Mouse (Mus musculus) liver, embryonic 15.5 days (tissue): ENCODE data around the gene Plcb1. TPM values are rescaled to one million over a fixed set of nuclear protein-coding genes. Genes with fewer than 3 reads are reported as not detected.

Source experiments
- ATAC-seq: fragments of 200-750 bp; cut with Nextera tagmentation; 2 replicates; pipeline ENCODE4 v1.8.0; 2017; ENCODE audit warnings: moderate number of reproducible peaks, mild to moderate bottlenecking, moderate library complexity; ENCODE audit not compliant: insufficient read depth
- H3K27ac ChIP-seq: fragments of 300-500 bp; sonication (generic); replicated peaks from 2 replicates; pipeline ENCODE4 v1.5.1; 2015; ENCODE audit warnings: mild to moderate bottlenecking, inconsistent platforms
- H3K27me3 ChIP-seq: fragments of 300-500 bp; sonication (generic); 2 replicates; pipeline ENCODE4 v1.6.1; 2015; ENCODE audit warnings: mild to moderate bottlenecking, inconsistent platforms
- H3K36me3 ChIP-seq: fragments of 300-500 bp; sonication (generic); replicated peaks from 2 replicates; pipeline ENCODE4 v1.6.1; 2015; ENCODE audit warnings: moderate library complexity, mild to moderate bottlenecking, inconsistent platforms
- H3K4me1 ChIP-seq: fragments of 300-500 bp; sonication (generic); replicated peaks from 2 replicates; pipeline ENCODE4 v1.6.1; 2015; ENCODE audit warnings: inconsistent platforms
- H3K4me2 ChIP-seq: fragments of 300-500 bp; sonication (generic); 2 replicates; pipeline ENCODE4 v1.6.1; 2015; ENCODE audit warnings: moderate library complexity, mild to moderate bottlenecking, inconsistent platforms
- H3K4me3 ChIP-seq: fragments of 300-500 bp; sonication (generic); replicated peaks from 2 replicates; pipeline ENCODE4 v1.5.1; 2015; ENCODE audit warnings: mild to moderate bottlenecking, inconsistent platforms
- H3K9ac ChIP-seq: fragments of 300-500 bp; sonication (generic); 2 replicates; pipeline ENCODE4 v1.6.1; 2015; ENCODE audit warnings: moderate library complexity, mild to moderate bottlenecking, inconsistent platforms
- H3K9me3 ChIP-seq: fragments of 300-500 bp; sonication (generic); replicated peaks from 2 replicates; pipeline ENCODE4 v1.6.1; 2016; ENCODE audit warnings: inconsistent platforms
- WGBS: fragments of 180-500 bp; shearing (Covaris S2); methylation state at CpG from one replicate; pipeline ENCODE4 v1.1.7; 2015; ENCODE audit warnings: mixed read lengths; ENCODE audit not compliant: insufficient replicate concordance; 5-methylcytosine and 5-hydroxymethylcytosine counted together
- polyA plus RNA-seq: library from polyadenylated mRNA; unstranded; fragments of >200 nt; fragmentation: Nextera tagmentation; extraction: Ambion mirVana; gene quantifications from 2 replicates; pipeline ENCODE4 v1.2.1, GENCODE M21; 2015

Gene Plcb1
- polyA plus RNA-seq, 1 experiment from 2014 or later: 3.3 TPM

DNA sequence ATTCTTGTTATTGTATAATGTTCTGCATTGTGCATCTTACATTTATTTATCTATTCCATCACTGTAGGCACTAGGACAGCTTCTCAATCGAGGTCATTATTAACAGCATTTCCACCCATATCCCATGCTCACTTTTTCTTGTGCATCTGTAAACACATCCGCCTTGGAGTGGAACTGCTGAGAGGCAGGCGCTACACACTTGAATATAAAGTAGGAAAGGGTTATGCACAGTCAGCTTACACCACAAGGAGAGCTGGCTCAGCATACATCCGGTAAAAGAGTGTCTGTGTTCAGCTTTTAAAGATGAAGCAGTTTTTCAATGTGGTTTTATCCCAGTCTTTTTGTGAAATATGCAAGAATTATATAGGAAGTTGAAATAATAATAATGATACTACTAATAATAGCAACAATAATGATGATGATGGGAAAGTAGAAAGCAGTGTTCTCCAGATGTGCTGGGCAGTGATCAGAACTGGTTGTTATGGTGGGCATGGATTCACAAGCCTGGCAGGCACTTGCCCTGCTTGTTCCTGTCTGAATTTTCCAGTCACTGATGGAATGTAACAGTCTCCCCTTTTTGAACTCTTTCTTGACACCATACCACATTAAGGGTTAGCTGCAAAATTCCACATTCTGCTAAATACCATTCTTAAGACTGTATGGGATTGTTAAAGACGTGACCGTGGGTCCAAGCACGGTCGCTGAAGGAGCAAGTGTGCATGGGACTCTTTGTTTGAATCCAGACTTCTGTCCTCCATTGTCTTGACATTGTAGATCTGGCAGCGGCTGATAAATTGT is 86.0 kb downstream of the Plcb1 start:
- H3K9me3 ChIP-seq: no peaks in the 10 kb centered on the region
- WGBS: 29% methylated on average over 9 of the region's 9 CpGs
- H3K4me1 ChIP-seq: peaks cover 8% of the 10 kb centered on the region; the same call in 1 of the 2 replicates
- H3K4me2 ChIP-seq: peak overlapping the region; percentile 6; the same call in 1 of the 2 replicates
- no peak overlapping the region for H3K27ac ChIP-seq
- H3K4me3 ChIP-seq: no peak overlapping the region
- peak; percentile 47; the same call in 1 of the 2 replicates for ATAC-seq
- no peaks in the 10 kb centered on the region for H3K36me3 ChIP-seq
- no peak overlapping the region for H3K9ac ChIP-seq
- no peaks in the 10 kb centered on the region for H3K27me3 ChIP-seq

DNA sequence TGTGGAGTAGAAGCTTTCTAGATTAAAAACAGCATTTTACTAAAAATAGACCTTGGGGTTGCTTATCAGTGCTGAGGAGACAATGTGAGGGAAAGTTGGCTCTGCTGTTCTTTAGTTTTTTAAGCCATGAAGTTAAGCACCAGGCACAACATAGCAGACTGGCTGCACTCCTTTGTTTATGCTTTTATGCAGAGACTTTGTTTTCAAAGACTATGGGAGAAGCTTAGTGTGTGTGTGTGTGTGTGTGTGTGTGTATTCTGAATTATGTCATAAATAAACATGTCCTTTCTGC is 86.6 kb downstream of the Plcb1 start:
- H3K27ac ChIP-seq: no peak overlapping the region
- peak; percentile 62 for ATAC-seq
- no peaks in the 10 kb centered on the region for H3K36me3 ChIP-seq
- H3K9me3 ChIP-seq: no peaks in the 10 kb centered on the region
- H3K4me1 ChIP-seq: peaks cover 8% of the 10 kb centered on the region; the same call in 1 of the 2 replicates
- peak overlapping the region; percentile 6; the same call in 1 of the 2 replicates for H3K4me2 ChIP-seq
- H3K4me3 ChIP-seq: no peak overlapping the region
- H3K27me3 ChIP-seq: no peaks in the 10 kb centered on the region
- H3K9ac ChIP-seq: no peak overlapping the region

DNA sequence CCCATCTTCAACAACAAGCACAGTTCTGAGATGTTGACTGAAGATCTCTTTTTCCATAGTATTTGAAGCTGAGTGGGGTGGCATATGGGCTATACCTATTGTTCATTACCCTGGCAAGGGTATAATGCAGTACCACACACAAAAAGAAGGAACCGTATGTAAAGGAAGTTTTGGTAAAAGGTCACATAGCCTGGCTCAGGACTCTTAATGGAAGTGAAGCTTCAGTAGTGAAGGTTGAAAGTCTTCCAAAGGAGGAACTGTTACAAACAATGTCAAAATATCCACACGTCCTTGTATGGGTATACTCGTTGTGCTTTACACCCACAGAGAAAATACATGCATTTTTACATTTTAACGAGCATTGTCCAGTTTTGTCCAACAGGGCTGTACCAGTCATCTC is 91.3 kb downstream of the Plcb1 start:
- Histone ChIP-seq H3K27ac (no peak overlapping the region), H3K9ac (no peak overlapping the region), H3K27me3 (no peaks in the 10 kb centered on the region), H3K36me3 (no peaks in the 10 kb centered on the region), H3K4me2 (no peak overlapping the region), H3K4me1 (peaks cover 6% of the 10 kb centered on the region; the same call in 1 of the 2 replicates), H3K4me3 (no peak overlapping the region), H3K9me3 (no peaks in the 10 kb centered on the region)
- ATAC-seq: no peak
- WGBS: 60% methylated on average over 4 of the region's 4 CpGs

DNA sequence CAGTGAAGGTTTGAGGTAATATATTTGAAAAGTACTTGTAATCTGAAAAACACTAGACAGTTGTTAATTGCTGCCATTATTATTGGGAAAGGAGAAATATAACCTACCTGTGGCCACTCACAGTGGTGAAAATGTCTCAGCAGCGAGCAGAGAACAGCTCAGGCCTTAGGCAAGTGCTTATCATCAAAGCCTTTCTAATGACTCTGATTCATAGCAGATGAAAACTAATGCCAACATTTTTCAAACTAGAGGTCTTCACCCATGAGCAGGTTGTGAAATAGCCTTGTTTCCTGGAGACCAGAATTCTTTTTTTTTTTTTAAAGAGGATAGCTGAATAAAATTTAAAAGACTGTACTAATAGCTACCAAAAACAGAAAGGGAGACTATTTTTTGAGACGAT is 105.3 kb downstream of the Plcb1 start:
- Histone ChIP-seq H3K27me3 (no peaks in the 10 kb centered on the region), H3K4me3 (no peak overlapping the region), H3K4me2 (no peak overlapping the region), H3K36me3 (no peaks in the 10 kb centered on the region), H3K9me3 (no peaks in the 10 kb centered on the region), H3K9ac (no peak overlapping the region), H3K4me1 (no peaks in the 10 kb centered on the region), H3K27ac (no peak overlapping the region)
- ATAC-seq: no peak
- 52% methylated on average over 2 of the region's 2 CpGs for WGBS

DNA sequence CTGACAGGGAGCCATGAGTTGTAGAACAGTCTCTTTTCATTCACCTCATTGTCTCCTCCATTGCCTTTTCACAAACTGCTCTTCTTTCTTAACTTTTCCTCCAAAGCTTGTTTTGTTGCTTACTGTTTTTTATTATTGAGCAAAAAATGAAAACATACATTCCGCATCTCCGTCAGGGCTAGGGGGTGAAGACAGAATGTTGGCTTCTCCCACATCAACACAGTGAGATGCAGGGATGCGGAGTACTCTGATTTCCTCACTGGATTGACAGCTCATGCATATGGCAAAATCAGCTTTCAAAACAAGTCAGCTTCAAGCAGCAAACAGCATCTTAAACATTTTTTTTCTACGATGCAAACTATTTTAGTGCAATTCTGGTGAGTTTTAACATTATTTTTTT is 108.9 kb downstream of the Plcb1 start:
- H3K27ac ChIP-seq: no peak overlapping the region
- H3K9me3 ChIP-seq: no peaks in the 10 kb centered on the region
- no peak overlapping the region for H3K4me3 ChIP-seq
- WGBS: 67% methylated on average over 4 of the region's 4 CpGs
- no peak for ATAC-seq
- no peaks in the 10 kb centered on the region for H3K36me3 ChIP-seq
- no peaks in the 10 kb centered on the region for H3K4me1 ChIP-seq
- no peak overlapping the region for H3K4me2 ChIP-seq
- H3K9ac ChIP-seq: no peak overlapping the region
- H3K27me3 ChIP-seq: no peaks in the 10 kb centered on the region

DNA sequence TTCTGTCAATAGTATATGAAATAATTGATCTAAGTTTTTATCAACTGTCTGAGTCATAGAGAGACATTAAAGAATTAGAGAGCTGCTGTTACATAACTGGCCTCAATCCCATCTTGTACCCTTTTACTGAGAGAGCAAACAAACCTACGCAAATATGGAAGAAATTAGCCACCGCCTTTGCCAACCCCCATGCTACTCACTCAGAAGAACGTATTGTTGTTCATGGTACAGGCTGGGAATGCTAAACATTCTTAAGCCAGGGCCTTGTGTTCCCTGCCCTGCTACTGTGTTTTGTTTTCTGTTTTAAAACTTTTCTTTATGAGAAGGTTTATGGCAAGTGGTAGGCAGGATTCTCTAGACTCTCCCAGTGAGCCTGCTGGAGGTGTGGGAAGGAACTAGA is 110.3 kb downstream of the Plcb1 start:
- 74% methylated on average over 3 of the region's 3 CpGs for WGBS
- no peaks in the 10 kb centered on the region for H3K27me3 ChIP-seq

DNA sequence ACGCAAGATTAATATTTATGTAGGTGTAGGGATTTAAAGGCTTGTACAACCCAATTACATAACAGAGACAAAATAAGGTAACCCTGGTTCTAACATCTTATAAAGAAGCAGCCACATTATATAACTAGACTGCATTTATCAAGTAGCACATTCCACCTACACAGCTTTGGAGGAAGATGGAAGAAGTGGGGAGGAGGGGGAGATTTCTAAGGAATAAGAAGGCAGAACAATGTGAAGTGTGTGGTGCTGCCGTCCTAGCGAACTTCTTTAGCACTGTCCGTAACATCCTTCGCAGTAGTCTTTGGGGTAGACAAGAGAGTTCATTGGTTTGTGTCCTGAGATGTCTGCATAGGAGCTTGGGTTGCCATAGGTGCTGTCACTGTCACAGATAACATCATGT is 111.2 kb downstream of the Plcb1 start:
- Histone ChIP-seq H3K27me3 (no peaks in the 10 kb centered on the region), H3K4me3 (no peak overlapping the region), H3K27ac (no peak overlapping the region), H3K4me1 (no peaks in the 10 kb centered on the region), H3K9me3 (no peaks in the 10 kb centered on the region), H3K36me3 (no peaks in the 10 kb centered on the region), H3K9ac (no peak overlapping the region), H3K4me2 (no peak overlapping the region)
- no peak for ATAC-seq
- 82% methylated on average over 5 of the region's 5 CpGs for WGBS

More for the DNA sequence above, 110.3 kb downstream of the Plcb1 start:
- no peaks in the 10 kb centered on the region for H3K36me3 ChIP-seq
- no peaks in the 10 kb centered on the region for H3K4me1 ChIP-seq
- H3K9ac ChIP-seq: no peak overlapping the region
- H3K4me2 ChIP-seq: no peak overlapping the region
- H3K27ac ChIP-seq: no peak overlapping the region
- ATAC-seq: no peak
- no peak overlapping the region for H3K4me3 ChIP-seq
- no peaks in the 10 kb centered on the region for H3K9me3 ChIP-seq

DNA sequence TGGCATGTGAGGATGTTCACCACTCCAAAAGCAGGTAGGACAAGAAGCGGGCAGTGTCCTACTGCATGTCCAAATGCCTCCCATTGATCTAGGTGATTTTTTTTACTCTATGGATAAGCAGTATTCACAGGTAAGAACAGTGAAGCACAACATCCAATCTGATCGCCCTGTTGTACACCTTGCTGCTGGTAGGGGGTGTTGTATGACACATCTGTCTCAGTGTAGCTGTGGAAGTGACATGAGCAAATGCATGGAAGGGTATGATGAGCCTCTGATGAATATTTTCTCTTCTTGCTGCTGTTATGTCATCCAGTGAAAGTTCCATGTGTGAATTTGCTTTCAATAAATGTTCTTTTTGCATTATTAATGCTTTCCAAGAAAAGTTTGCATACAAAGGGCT is 115.7 kb downstream of the Plcb1 start:
- Histone ChIP-seq H3K9ac (no peak overlapping the region), H3K4me1 (no peaks in the 10 kb centered on the region), H3K4me2 (no peak overlapping the region), H3K4me3 (no peak overlapping the region), H3K27me3 (no peaks in the 10 kb centered on the region), H3K36me3 (no peaks in the 10 kb centered on the region), H3K27ac (no peak overlapping the region), H3K9me3 (no peaks in the 10 kb centered on the region)
- WGBS: 58% methylated on average over 2 of the region's 2 CpGs
- no peak for ATAC-seq

DNA sequence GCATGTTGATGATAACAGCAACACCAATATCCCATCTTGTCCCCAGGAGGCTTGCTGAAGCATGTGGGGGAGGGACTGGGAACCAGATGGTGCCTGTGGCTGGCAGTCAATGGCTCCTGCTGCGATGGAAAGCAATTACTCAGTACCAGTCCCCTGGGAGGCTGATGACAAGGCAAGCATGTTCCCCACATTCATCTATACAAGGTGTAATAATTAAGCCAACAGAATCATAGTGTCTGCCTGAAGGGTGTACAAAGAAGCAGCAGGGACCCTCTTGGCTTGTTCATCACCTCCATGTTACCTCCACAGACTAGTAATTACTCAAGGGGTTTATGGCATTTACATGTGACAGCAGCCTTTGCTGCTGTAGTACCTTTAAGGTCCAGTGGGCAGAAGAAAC is 125.0 kb downstream of the Plcb1 start:
- Histone ChIP-seq H3K4me3 (no peak overlapping the region), H3K9ac (no peak overlapping the region), H3K36me3 (no peaks in the 10 kb centered on the region), H3K27ac (no peak overlapping the region), H3K27me3 (no peaks in the 10 kb centered on the region), H3K4me1 (no peaks in the 10 kb centered on the region), H3K4me2 (no peak overlapping the region), H3K9me3 (no peaks in the 10 kb centered on the region)
- 54% methylated on average over 1 of the region's 1 CpGs for WGBS
- ATAC-seq: no peak

DNA sequence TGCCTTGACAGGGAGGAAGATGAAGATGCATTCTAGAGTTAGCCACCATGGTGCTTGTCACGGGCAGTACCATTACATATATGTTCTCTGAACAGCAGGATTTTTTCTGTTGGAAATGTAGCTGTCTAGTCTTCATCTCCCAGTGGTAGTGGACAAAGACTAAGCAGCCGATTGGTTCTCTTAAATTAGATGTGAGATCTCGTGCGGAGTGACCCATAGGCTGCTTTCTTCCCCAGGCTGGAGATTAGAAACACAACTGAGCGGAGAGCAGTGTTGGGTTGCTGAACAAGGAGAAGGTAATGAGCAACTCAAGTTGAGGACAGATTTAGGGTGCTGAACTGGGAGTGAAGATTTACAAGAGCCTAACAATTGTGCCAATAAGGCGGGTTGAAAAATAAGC is 125.5 kb downstream of the Plcb1 start:
- ATAC-seq: no peak
- no peak overlapping the region for H3K27ac ChIP-seq
- no peak overlapping the region for H3K4me3 ChIP-seq
- WGBS: 61% methylated on average over 6 of the region's 6 CpGs
- no peaks in the 10 kb centered on the region for H3K9me3 ChIP-seq
- H3K4me1 ChIP-seq: no peaks in the 10 kb centered on the region
- H3K27me3 ChIP-seq: no peaks in the 10 kb centered on the region
- H3K9ac ChIP-seq: no peak overlapping the region
- H3K4me2 ChIP-seq: no peak overlapping the region
- H3K36me3 ChIP-seq: no peaks in the 10 kb centered on the region

DNA sequence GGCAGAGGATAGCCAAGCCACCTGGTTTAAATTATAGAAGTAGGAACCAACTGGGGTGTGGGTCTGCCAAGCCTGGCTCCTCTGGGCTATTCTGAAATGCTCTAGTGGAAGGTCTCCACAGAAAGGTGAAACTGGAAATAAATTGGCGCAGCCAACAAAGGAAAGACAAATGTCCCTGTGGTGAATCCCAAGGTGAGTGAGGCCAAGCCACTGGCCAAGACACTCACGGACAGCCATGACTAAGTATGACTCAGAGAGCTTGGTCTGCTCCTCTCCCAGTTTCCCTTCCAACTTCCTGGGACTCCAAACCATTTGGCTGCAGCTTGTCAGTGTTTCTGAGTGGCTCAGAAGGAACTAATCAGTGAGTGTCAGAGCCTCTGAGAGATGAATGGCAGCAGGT is 126.7 kb downstream of the Plcb1 start:
- H3K9ac ChIP-seq: no peak overlapping the region
- WGBS: 60% methylated on average over 2 of the region's 2 CpGs
- H3K4me3 ChIP-seq: no peak overlapping the region
- no peaks in the 10 kb centered on the region for H3K36me3 ChIP-seq
- H3K4me2 ChIP-seq: no peak overlapping the region
- no peaks in the 10 kb centered on the region for H3K9me3 ChIP-seq
- no peak for ATAC-seq
- H3K27ac ChIP-seq: no peak overlapping the region
- H3K4me1 ChIP-seq: no peaks in the 10 kb centered on the region
- no peaks in the 10 kb centered on the region for H3K27me3 ChIP-seq

DNA sequence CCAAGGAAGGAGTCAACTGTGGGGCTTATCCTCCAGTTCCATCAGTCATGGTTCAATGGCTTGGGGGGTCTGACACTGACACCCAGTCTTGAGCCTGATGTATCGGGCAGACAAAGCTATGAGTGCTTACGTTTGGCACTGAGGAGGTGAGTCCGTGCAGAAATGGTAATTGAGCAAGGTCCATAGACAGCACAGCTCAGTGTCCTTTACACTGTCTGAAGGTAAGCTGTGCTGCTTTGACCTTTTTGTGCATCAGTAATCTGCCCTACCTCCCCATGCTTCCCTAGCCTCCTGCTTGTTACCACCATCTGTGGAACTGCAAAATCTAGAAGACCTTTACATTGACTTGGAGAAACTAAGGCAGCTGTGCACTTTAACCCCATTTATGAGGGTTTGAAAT is 127.7 kb downstream of the Plcb1 start:
- Histone ChIP-seq H3K9me3 (no peaks in the 10 kb centered on the region), H3K36me3 (no peaks in the 10 kb centered on the region), H3K27me3 (no peaks in the 10 kb centered on the region), H3K27ac (no peak overlapping the region), H3K9ac (no peak overlapping the region), H3K4me3 (no peak overlapping the region), H3K4me1 (no peaks in the 10 kb centered on the region), H3K4me2 (no peak overlapping the region)
- ATAC-seq: no peak
- 63% methylated on average over 3 of the region's 3 CpGs for WGBS
